Mouse (Mus musculus): Measurements from ENCODE around the gene Rab37. TPM values are rescaled to one million over a fixed set of nuclear protein-coding genes. Genes with fewer than 3 reads are reported as not detected.

The Rab37 gene
- polyA plus RNA-seq, 1 experiment from 2014 or later, result 1.7 TPM

GRCm38 (mm10) chr11:115089853-115090252 lies 1.4 kb upstream of the Rab37 start:
- Histone ChIP-seq H3K27me3 (peaks cover 32% of the 10 kb centered on the region), H3K4me2 (no peak overlapping the region), H3K36me3 (no peaks in the 10 kb centered on the region), H3K27ac (no peak overlapping the region), H3K4me1 (peaks cover 6% of the 10 kb centered on the region; the same call in 1 of the 2 replicates), H3K4me3 (no peak overlapping the region), H3K9me3 (no peaks in the 10 kb centered on the region), H3K9ac (no peak overlapping the region)
- 68% methylated on average over 6 of the region's 6 CpGs for WGBS
- ATAC-seq (ENCODE audit: borderline replicate concordance, extremely low read depth, low FRiP score, low TSS enrichment), result no peak

GRCm38 (mm10) chr11:115092140-115092539 lies 909 bp downstream of the Rab37 start:
- 25% methylated on average over 4 of the region's 4 CpGs for WGBS
- Histone ChIP-seq H3K27ac (no peak overlapping the region), H3K4me3 (no peak overlapping the region)

GRCm38 (mm10) chr11:115098203-115098932 lies 7.1 kb downstream of the Rab37 start:
- no peaks in the 10 kb centered on the region for H3K4me1 ChIP-seq
- no peak for ATAC-seq (ENCODE audit: borderline replicate concordance, extremely low read depth, low FRiP score, low TSS enrichment)
- H3K9ac ChIP-seq, result no peak overlapping the region
- 30% methylated on average over 10 of the region's 10 CpGs for WGBS
- H3K4me3 ChIP-seq, result no peak overlapping the region
- H3K27me3 ChIP-seq, result no peaks in the 10 kb centered on the region
- H3K27ac ChIP-seq, result no peak overlapping the region
- no peak overlapping the region for H3K4me2 ChIP-seq
- no peaks in the 10 kb centered on the region for H3K36me3 ChIP-seq
- H3K9me3 ChIP-seq, result no peaks in the 10 kb centered on the region

More at GRCm38 (mm10) chr11:115092140-115092539, 909 bp downstream of the Rab37 start:
- H3K27me3 ChIP-seq, result peaks cover 29% of the 10 kb centered on the region
- no peaks in the 10 kb centered on the region for H3K9me3 ChIP-seq
- peaks cover 6% of the 10 kb centered on the region; the same call in 1 of the 2 replicates for H3K4me1 ChIP-seq
- H3K36me3 ChIP-seq, result no peaks in the 10 kb centered on the region
- no peak for ATAC-seq (ENCODE audit: borderline replicate concordance, extremely low read depth, low FRiP score, low TSS enrichment)
- no peak overlapping the region for H3K4me2 ChIP-seq
- H3K9ac ChIP-seq, result no peak overlapping the region

- Histone ChIP-seq H3K4me3 (no peak overlapping the region), H3K36me3 (no peaks in the 10 kb centered on the region), H3K27ac (no peak overlapping the region), H3K4me2 (no peak overlapping the region), H3K4me1 (no peaks in the 10 kb centered on the region), H3K9ac (no peak overlapping the region), H3K27me3 (no peaks in the 10 kb centered on the region), H3K9me3 (no peaks in the 10 kb centered on the region)
- ATAC-seq (ENCODE audit: borderline replicate concordance, extremely low read depth, low FRiP score, low TSS enrichment), result no peak
- WGBS, result 29% methylated on average over 16 of the region's 16 CpGs
Observed at GRCm38 (mm10) chr11:115099241-115099840, 8.1 kb downstream of the Rab37 start.

GRCm38 (mm10) chr11:115100032-115100621 lies 8.9 kb downstream of the Rab37 start:
- Histone ChIP-seq H3K27ac (no peak overlapping the region), H3K4me3 (no peak overlapping the region), H3K27me3 (no peaks in the 10 kb centered on the region), H3K9me3 (no peaks in the 10 kb centered on the region), H3K36me3 (no peaks in the 10 kb centered on the region), H3K4me2 (no peak overlapping the region), H3K4me1 (no peaks in the 10 kb centered on the region), H3K9ac (no peak overlapping the region)
- 66% methylated on average over 5 of the region's 5 CpGs for WGBS
- no peak for ATAC-seq (ENCODE audit: borderline replicate concordance, extremely low read depth, low FRiP score, low TSS enrichment)

GRCm38 (mm10) chr11:115100741-115101140 lies 9.5 kb downstream of the Rab37 start:
- H3K9ac ChIP-seq, result no peak overlapping the region
- no peaks in the 10 kb centered on the region for H3K4me1 ChIP-seq
- H3K4me3 ChIP-seq, result no peak overlapping the region
- H3K4me2 ChIP-seq, result no peak overlapping the region
- no peaks in the 10 kb centered on the region for H3K27me3 ChIP-seq
- ATAC-seq (ENCODE audit: borderline replicate concordance, extremely low read depth, low FRiP score, low TSS enrichment), result no peak
- no peaks in the 10 kb centered on the region for H3K36me3 ChIP-seq
- 49% methylated on average over 7 of the region's 7 CpGs for WGBS
- no peak overlapping the region for H3K27ac ChIP-seq
- H3K9me3 ChIP-seq, result no peaks in the 10 kb centered on the region

GRCm38 (mm10) chr11:115101615-115102051 lies 10.4 kb downstream of the Rab37 start:
- no peak for ATAC-seq (ENCODE audit: borderline replicate concordance, extremely low read depth, low FRiP score, low TSS enrichment)
- no peak overlapping the region for H3K4me2 ChIP-seq
- no peaks in the 10 kb centered on the region for H3K4me1 ChIP-seq
- no peak overlapping the region for H3K4me3 ChIP-seq
- H3K9ac ChIP-seq, result no peak overlapping the region
- 33% methylated on average over 6 of the region's 6 CpGs for WGBS
- no peaks in the 10 kb centered on the region for H3K9me3 ChIP-seq
- H3K27ac ChIP-seq, result no peak overlapping the region
- H3K36me3 ChIP-seq, result no peaks in the 10 kb centered on the region
- H3K27me3 ChIP-seq, result no peaks in the 10 kb centered on the region

- Histone ChIP-seq H3K9ac (no peak overlapping the region), H3K36me3 (no peaks in the 10 kb centered on the region), H3K27me3 (no peaks in the 10 kb centered on the region), H3K4me3 (no peak overlapping the region), H3K4me1 (no peaks in the 10 kb centered on the region), H3K9me3 (no peaks in the 10 kb centered on the region), H3K4me2 (no peak overlapping the region), H3K27ac (no peak overlapping the region)
- WGBS, result 85% methylated on average over 9 of the region's 9 CpGs
- ATAC-seq (ENCODE audit: borderline replicate concordance, extremely low read depth, low FRiP score, low TSS enrichment), result no peak
Observed at GRCm38 (mm10) chr11:115102116-115102515, 10.9 kb downstream of the Rab37 start.

GRCm38 (mm10) chr11:115103470-115104413 lies 12.5 kb downstream of the Rab37 start:
- Histone ChIP-seq H3K4me3 (no peak overlapping the region), H3K4me2 (no peak overlapping the region), H3K9me3 (no peaks in the 10 kb centered on the region), H3K36me3 (no peaks in the 10 kb centered on the region), H3K27ac (no peak overlapping the region), H3K27me3 (no peaks in the 10 kb centered on the region), H3K9ac (no peak overlapping the region), H3K4me1 (peaks cover 4% of the 10 kb centered on the region; the same call in 1 of the 2 replicates)
- ATAC-seq (ENCODE audit: borderline replicate concordance, extremely low read depth, low FRiP score, low TSS enrichment), result no peak
- 79% methylated on average over 25 of the region's 25 CpGs for WGBS

GRCm38 (mm10) chr11:115104769-115105563 lies 13.7 kb downstream of the Rab37 start:
- no peak for ATAC-seq (ENCODE audit: borderline replicate concordance, extremely low read depth, low FRiP score, low TSS enrichment)
- Histone ChIP-seq H3K9me3 (no peaks in the 10 kb centered on the region), H3K27ac (no peak overlapping the region), H3K4me1 (peaks cover 4% of the 10 kb centered on the region; the same call in 1 of the 2 replicates), H3K4me2 (no peak overlapping the region), H3K27me3 (no peaks in the 10 kb centered on the region), H3K4me3 (no peak overlapping the region), H3K9ac (no peak overlapping the region), H3K36me3 (no peaks in the 10 kb centered on the region)
- 70% methylated on average over 8 of the region's 8 CpGs for WGBS

GRCm38 (mm10) chr11:115106638-115107037 lies 15.4 kb downstream of the Rab37 start:
- H3K4me2 ChIP-seq, result no peak overlapping the region

More at GRCm38 (mm10) chr11:115106638-115107037, 15.4 kb downstream of the Rab37 start:
- no peak overlapping the region for H3K4me3 ChIP-seq
- peaks cover 4% of the 10 kb centered on the region; the same call in 1 of the 2 replicates for H3K4me1 ChIP-seq
- ATAC-seq (ENCODE audit: borderline replicate concordance, extremely low read depth, low FRiP score, low TSS enrichment), result no peak
- no peaks in the 10 kb centered on the region for H3K36me3 ChIP-seq
- no peak overlapping the region for H3K27ac ChIP-seq
- no peak overlapping the region for H3K9ac ChIP-seq
- no peaks in the 10 kb centered on the region for H3K9me3 ChIP-seq
- 76% methylated on average over 2 of the region's 2 CpGs for WGBS
- H3K27me3 ChIP-seq, result no peaks in the 10 kb centered on the region

All from lung, embryonic 15.5 days (tissue).